Mouse (Mus musculus): ENCODE results near the gene A830031A19Rik.
A peak's percentile ranks its signal among the peaks of the same experiment; 100 is the strongest.

The A830031A19Rik gene

DNA sequence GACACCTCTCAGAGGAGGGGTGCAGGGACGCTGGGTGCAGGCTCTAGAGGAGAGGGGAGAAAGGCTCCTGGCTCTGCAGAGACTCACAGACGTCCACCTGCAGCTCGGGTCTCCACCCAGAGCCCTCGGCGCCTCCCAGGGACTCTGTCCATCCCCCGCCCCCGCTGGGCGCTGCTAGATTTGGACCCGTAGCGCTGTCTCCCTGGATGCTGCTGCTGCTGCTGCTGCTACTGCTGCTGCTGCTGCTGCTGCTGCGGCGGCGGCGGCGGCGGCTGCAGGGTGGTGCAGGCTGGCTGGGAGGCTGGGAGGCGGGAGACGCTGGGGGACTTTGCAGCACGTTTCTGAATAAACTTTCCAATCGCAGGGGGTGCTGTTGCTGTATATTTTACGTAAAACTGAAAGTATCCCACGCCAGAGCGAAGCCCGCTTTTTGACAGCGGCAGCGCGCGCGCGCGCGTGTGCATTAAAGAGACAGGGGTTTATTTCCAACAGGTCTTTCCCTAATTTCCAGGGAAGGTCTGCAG is 1.3 kb upstream of the A830031A19Rik start:
- DNase-seq = peak; percentile 89

DNA sequence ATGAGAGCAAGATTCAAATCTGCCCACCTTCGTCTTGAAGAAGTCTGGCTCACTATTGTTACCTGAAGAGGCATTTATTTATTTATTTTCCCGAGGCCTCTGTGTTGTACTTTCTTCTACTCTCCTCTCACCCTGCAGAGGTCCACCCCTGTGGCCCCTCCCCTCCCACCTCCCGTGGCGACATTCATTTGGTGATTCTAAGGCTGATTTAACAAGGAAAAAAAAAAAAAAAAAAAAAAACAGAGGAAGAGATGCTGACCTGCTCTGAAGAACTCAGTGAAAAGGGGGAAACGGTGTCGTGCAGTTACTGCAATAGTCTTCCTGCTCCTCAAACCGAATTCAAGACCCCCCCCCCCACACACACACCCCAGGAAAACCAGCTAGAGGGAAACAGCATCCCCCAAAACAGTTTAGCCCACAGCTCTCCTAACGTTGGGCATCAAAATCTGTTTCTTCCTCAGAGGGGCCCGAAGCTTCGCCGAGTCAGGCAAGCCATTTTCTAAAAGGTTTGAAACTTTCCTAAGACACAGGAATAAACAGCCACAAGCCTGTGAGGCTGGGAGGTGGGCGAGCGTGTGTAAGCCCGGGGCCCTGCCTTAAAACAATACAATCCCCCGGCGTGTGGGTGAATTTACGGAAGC is 752 bp upstream of the A830031A19Rik start:
- no peak for DNase-seq

DNA sequence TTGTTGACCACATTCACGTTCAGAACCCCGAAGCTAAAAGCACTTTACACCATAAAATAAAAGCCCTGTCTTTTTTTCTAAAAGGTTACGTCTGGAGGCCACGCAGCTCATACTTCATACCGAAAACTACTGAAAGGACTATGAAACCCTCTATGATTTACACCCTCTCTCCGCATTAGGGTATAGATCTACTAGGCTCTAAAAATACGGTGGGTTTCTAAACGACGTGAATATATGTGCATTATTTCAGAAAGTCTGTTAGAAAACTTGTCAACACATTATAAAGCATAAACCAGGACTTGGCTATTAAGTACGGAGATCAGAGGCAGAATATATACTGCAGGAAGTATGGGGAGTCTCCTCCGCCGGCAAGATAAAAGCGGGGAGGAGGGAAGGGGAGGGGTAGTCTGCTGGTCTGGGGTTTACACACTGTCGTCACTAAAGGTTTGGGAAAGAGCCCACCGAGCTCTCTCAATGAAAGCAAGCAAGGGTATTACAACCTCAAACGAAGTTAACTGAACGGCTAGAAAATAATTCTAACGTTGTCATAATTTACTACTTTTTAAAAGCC is 748 bp downstream of the A830031A19Rik start:
- no peak for DNase-seq

DNA sequence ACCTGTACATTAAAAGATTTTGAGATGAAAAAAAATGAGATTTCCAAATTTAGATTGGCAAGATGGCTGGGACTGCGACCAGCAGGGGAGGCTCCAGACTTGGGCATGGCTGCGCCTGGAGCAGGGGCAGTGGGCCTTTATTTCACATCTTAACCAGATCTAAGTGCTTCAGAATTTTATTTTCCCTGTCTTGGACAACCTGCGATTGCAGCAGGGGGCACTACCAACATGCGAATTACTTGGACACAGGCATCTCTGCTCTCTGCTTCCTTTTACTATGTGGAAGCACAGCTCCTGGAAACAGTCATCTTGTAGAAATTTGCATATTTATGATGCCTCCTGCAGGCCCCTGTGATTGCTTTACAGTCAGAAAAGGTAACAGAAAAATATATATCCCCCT is 9.5 kb downstream of the A830031A19Rik start:
- DNase-seq = no peak

DNA sequence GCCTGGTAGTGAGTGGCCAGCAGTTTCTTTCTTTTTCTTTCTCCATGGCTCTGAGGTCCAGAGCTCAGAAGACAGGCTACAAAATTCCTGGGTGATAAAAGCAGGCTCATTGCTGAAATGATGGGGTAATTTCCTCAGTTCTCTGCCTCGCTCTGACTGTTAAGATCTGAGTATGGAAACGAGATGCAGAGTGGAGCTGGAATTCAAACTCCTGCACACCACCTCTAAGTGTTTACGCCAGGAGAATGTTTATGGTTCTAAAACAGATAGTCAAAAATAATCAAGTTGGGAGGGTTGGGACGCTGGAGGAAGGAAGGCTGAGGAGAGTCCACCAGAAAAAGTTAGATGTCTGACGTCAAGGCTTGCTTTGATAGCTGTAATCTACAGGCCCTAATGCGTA is 10.6 kb downstream of the A830031A19Rik start:
- DNase-seq = no peak

DNA sequence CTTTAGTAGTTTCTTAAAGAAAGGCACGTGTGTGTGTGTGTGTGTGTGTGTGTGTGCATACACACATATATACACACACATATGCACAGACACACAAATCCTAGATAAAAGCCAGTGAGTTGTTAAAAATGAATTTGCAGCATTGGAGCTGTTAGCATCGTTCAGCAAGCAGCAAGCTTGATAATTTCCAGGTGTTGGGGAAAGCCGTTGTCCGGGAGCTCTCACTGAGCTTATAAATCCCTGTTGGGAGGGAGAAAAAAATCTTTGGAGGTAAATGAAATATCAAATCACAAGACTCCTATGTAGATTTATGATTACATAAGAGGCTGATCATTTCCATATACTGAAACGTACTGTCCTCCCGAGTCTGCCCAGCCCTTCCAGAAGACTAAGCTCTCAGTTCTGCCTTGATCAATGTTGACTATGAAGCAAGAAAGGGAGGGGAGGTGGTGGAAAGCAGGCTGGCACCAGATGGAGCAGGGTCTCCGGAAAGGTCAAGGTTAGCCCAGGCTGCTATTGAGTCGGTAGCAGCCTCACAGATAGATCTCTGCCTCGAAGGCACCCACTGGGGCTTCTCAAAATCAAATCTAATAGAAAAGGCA is 12.3 kb downstream of the A830031A19Rik start:
- DNase-seq = no peak

DNA sequence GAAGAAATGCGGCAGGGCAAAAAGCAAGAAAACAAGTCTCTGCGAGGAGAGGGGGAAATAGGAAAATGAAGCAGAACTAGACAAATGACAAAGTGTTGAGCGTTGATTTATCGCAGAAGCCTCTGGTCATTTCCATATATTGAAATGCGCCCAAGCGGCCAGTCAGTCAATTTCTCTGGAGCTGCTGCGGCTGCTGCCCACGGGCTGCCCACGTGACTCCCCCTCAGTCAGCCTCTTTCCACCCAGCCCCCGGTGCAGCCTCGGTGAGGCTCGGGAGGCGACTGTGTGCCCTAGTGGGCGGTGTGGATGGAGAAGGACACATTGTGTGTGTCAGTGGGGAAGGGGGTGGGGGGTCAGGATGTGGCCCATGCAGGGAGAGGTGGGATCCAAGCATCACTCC is 13.0 kb downstream of the A830031A19Rik start:
- DNase-seq = no peak

DNA sequence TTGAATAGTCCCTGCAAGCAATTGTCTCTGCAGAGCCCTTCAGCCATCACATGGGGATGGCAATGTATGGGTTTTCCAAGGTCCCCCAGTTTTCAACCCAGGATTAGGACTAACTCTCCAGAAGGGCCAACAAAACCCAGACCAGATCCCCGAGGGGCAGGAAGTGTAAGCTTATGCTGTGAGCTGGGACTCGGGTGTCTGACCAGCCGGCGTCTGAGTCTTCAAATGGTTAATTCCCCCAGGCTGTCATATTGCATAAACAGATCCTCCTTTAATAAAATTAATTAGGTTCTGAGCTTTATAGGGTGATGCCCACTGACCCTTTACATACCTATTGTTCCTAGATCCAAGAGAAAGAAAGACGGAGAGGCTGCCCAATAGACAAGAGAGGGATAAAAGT is 14.4 kb downstream of the A830031A19Rik start:
- DNase-seq = no peak

DNA sequence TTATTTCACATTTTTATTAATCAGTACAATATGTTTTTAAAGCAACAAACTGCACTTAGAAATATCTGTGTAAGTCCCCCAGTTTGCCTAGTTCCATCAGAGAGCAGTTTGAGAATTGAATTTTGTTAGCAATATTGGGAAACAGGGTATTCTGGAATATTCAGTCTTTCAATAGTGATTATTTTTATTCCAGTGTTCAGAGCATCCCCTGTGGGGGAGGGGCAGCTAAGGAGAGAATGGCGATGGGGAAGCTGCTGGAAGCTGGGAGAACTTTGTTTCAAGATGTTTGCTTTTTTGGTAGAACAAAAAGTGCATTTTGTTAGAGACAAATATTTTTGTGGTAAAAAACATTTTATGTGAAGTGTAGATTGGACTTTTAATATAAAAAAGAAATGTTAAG is 15.7 kb downstream of the A830031A19Rik start:
- no peak for DNase-seq

DNA sequence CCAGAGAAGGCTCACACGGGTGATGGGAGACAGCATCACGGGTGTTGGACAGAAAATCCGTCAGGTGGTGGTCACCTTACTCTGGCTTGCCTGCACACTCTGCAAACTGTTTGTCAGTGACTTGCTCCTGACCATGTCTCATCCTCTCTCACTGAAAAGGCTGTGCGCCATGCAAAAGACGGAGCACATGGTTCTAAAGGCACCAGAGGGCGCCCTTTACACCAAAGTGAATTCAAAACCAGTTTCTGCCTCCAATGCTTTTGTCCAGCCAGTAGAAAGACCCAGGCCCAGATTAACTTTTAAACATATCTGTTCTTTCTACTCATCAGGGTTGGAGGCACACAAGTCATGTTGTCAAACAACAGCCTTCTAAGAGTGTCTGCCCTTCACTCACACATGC is 22.0 kb downstream of the A830031A19Rik start:
- no peak for DNase-seq

DNA sequence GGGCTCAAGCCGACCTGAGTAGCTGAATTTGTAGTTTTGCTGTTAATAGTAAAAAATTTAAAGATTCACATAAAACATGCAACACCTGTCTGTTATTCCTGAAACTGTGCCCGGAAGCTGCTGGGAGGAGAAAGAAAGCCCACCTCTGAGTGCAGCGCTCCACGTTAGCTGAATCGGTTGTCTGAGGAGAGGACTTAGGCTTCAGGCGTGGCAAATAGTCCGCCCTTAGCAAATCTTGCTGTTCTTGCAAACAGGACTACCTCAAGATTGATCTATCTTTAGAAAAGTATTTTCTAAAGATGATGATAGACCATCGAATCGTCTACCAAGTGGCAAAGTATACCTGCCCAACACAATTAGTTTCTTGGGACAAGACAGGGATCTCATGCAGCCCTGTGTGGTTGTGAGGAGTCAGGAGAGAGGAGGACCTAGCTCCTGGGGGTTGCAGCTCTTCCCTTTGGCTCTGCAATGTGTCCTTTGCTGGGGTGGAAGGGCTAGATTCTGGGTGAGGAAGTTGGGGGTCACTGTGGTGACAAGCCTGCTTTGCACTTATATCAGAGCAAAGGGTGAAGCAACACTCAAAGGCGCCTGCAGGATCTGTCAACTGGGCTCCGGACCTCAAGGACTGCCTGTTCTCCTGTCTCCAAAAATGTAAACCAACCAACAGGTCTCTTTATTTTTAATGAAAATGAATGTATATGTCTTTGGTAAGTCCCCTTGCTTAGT is 24.7 kb downstream of the A830031A19Rik start:
- DNase-seq = no peak

DNA sequence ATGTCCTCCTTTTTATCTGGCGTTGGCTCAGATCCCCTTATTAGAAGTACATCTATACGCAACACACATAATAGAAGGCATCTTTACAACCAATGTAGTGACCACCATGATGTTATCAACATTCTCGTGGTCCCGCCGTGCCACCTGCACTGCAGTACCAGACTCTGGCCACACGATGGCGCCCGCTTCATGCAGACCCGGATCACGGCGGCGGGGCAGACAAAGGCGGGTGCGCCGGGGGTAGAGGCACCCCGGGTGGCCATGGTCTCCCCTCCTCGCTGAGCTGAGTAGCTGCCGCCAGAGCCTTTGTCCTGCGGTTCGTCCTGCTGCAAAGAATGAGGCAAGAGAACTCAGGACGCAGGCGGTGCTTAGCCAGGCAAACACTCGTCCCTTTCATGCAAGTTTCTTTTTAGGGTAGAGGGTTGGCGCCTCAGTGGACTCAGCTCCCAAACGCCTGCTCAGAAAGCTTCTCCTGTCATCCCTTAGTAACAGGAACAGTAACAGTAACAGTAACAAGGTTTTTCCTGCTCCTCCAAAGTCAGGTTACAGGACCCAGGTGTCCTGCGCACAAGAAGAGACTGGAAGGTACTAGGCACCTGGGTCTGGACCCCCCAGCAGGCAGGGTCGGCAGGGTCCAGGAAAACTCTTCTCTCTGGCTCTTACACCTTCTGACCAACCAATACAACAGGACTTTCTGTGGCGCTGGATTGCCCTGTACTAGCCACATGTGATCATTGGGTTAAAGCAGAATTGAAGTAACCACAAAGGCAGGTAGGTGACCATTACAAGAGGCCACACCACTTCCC is 25.4 kb downstream of the A830031A19Rik start:
- peak; percentile 80 for DNase-seq

DNA sequence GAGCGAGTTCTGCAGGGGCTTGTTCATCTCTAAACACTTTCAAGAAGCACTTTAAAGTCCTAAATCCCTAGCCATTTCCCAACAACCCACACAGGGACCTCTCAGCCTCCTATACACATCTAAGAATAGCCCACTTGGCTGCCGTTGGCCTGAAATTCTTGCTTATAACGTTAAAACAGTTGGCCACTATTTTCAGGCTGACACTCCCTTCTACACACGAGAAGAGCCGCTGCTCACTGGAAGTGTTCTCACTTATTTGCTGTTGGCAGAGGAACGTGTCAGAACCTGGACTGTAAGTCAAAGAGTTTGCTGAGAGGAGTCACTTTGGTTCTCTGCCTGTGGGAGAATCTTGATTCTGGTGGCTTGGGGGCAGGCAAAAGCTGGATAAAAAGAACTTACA is 30.8 kb downstream of the A830031A19Rik start:
- DNase-seq = peak; percentile 59

DNA sequence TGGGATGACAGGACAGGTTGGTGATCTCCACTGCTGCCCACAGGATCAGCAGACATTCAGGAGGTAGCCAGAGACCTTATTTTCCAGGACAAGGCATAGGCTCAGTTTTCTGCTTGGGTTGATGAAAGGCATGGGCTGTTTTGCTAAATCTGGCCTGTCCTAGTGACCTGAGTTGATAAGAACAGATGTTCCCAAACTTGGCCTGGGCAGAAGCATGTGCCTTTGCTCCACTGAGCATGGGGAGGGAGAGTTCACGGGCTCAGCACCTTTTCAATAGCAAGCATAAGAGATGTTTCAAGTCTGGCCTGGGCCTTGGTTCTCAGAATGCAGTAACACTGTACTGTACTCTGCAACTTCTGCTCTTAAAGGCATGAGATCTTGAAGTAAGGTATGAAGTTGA is 54.1 kb downstream of the A830031A19Rik start:
- no peak for DNase-seq

DNA sequence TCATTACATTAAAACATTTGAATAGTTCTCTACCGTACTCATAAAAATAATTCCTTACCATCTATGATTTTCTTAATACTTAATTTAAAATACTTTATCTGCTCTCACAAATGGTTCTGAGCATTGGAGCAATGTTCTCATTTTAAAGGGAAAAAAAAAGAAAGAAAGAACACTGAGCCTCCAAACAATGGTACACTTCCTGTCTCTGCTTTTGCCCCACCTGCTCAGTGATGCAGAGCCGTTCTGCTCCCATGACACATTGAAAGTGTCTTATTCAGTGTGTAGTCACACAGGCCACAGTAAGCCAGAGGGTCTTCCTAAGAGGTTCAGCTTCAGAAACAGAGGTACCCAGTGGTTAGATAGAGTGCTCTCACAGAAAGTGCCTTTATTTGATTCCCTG is 56.1 kb downstream of the A830031A19Rik start:
- no peak for DNase-seq

DNA sequence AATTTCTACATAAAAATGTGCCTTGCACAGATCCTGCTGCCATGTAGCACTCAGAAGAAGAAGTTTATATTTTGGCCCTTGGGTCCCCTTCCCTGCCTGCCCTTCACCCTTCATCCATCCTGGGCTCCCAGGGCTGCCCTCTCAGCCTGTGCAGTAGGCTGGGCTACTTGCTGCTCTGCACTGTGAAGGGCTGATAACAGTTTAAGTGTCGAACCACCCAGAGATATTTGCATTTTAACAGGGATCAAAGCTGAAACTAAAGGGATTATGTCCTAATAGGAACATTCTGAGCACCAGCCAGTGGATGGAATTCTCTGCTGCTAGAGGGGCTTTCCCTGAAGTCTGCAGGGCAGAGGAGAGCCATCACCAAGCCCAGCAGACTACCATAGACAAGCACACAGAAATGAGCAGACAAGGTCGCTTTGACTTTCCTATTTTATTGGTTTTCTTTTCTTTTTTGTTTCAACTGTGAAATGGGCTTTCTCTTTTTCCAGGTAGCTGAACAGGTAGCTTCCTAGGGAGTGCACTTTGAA is 58.1 kb downstream of the A830031A19Rik start:
- no peak for DNase-seq

DNA sequence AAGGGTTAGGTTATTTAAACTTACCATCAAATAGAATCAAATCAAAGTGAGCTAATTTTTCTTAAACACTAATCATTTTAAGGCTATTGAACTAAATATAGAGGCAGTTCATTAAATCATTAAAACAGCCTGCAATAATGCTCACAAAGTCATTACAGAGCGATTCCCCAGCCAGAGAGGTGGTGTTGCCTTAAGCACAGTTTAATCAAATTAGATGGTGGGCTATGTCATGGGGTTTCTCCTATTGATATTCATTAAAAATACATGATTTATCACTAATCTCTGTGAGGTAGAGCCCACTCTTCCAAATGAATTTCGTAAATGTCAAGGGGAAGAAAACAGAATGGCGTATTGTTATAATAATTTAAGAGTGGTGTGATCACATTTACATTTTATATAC is 58.8 kb downstream of the A830031A19Rik start:
- DNase-seq = no peak

DNA sequence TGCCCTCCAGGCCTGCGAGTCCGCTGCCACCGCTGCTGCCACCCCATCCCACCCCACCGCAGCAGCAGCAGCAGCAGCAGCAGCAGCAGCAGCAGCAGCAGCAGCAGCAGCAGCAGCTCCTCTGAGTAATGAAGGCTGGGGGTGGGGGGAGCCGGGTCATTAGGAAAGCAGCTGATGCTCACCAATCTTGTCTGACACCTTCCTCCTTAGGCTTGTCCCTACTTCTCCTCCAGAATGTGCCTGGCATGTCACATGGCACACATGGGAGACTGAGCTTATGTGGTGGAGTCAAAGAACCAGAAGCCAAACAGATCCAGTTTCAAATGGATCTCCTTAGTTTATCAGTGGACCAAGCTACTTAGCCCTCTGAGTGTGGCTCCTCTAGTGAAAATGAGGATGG is 60.2 kb downstream of the A830031A19Rik start:
- no peak for DNase-seq

DNA sequence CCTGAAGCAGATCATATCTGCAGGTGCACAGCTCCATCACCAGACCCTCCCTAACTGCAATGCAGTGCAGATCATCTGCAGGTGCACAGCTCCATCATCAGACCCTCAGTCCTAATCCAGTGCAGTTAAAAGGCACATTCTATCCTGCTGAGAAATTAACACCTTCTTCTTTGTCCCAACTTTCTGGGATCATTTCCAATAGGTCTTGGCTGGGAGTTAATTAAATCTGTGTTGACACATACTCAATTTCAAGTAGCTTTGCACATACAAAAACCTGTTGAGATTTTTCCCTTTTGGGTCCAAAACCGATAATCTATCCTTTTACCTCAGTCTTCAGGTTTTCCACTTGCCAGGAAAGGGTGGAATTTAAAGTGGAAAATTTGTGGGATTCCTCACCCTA is 62.6 kb downstream of the A830031A19Rik start:
- DNase-seq = no peak

DNA sequence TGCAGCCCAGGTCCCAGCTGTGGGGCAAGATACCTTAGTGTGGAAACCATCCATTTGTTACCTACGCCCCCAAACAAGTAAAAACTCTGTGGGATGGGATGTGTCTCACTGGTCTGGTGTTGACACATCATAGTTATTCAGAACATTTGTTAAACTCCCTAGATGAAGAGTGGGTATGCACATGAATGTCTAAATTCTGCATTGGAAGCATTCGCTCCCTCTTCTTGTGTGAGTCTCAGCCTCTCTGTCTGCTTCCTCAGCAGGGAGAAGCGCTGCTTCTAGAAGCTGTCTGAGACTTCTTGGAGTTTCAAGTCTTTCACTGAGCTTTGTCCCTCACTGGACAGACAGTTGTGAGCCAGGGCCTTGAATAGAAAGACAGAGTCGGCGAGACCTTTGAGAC is 65.9 kb downstream of the A830031A19Rik start:
- no peak for DNase-seq

DNA sequence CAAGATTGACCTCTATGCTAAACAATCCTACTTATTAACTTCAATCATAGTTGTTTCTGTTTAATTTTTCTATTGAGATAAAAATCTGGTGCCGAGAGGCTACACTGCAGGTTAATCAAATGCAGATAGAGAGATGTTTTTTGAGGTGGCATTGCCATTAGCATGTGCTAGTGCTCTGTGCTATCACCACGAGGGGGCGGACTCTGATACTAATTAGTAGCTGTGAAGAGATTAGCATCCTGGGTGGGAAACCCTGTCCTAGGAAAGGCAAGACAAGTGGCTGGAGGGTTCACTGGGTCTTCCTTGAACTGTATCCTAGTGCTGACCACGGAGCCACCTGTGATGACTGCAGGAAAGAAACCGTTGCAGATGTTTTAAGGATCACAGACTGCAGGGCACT is 66.6 kb downstream of the A830031A19Rik start:
- no peak for DNase-seq

DNA sequence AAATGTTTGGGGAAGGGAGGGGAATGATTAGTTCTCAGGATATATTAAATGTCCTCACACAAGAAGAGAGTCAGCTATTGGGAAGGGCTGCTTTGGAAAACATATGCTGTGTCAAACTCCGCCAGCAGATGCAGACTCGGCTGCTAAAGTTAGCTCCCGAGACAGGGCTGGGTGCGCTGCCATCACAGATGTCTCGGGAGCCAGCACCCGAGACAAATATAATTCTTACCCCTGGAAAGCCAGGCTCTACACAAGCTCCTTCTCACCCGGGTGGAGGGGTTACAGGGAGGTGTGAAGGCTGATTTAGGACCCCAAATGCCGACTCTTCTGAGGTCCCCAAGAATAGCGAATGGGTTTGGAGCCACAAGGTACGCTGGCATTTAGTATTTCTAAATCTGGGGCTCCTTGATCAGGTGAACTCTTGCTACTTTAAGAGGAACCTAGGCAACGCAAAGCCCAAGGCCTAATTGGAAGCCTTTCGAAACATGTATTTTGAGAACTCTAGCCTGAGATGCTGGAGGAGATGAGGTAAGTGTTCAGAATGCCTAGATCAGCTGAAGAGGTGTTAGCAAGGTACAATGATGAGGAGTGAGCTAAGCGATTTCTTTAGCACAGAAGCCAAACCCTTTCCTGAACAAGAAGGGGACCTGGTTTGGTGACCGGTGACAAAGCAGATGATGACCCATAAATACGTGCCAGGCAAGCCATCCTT is 69.3 kb downstream of the A830031A19Rik start:
- peak; percentile 86 for DNase-seq

Measured in right cerebral cortex, adult 18-20 months (tissue).